Mouse (Mus musculus) olfactory bulb, adult 2 months (tissue): ENCODE measurements around the gene Bmp8a.

ENCODE experiments used
- CTCF ChIP-seq: fragments of 200-500 bp; IDR thresholded peaks from 2 replicates; pipeline ENCODE4 v1.5.1; 2012; ENCODE audit warnings: low read depth, mild to moderate bottlenecking, low read length, moderate library complexity; ENCODE audit not compliant: insufficient read depth
- POLR2A ChIP-seq: fragments of 200-500 bp; IDR thresholded peaks from 2 replicates; pipeline ENCODE4 v1.6.1; 2012; ENCODE audit warnings: mild to moderate bottlenecking, low read depth, low read length, moderate library complexity; ENCODE audit not compliant: insufficient read depth

- TF ChIP-seq CTCF (no peak), POLR2A (no peak)
Measured at GRCm38 (mm10) chr4:123383173-123383572, 40.1 kb upstream of the Bmp8a start.
